ENCODE assay signal across 8 mouse cellular contexts in the genomic region with DNA sequence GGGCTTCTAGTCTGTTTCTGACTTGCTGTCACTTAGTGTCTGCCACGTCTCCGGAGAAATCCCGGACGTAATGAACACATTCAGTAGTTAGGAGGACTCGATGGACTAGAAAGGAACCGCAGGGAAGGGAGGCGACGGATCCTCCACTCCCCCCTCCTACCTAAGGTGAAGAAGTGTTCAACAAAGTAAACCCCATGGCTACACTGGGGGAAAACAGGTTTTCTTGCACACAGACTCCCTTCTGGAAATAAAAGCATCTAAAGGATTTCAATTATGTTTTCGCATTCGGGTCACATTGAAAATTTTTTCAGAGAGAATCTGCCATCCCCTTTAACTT. TPM values are rescaled to one million over a fixed set of nuclear protein-coding genes. Genes with fewer than 3 reads are reported as not detected.
DNase-seq lines count a peak whose midpoint lies in the region; ATAC-seq and TF ChIP-seq lines count a peak whose summit lies in the region.

No protein-coding gene starts in this region.

- peak; percentile 28 for ATAC-seq in heart, embryonic 15.5 days (replicated peaks; ENCODE audit: insufficient number of reproducible peaks, insufficient read depth, low FRiP score, low read depth)
- ATAC-seq in hindbrain, embryonic 15.5 days (ENCODE audit: low FRiP score, low read depth) = no peak; the same call in 1 of the 2 replicates
- peak; percentile 49 for ATAC-seq in midbrain, embryonic 14.5 days (ENCODE audit: low FRiP score, low TSS enrichment)

- H3K27ac ChIP-seq in heart, embryonic 15.5 days = peak overlapping the region; percentile 83
- H3K27ac ChIP-seq in bone marrow, adult 2 months (ENCODE audit: control insufficient read depth, insufficient read depth, low read depth, low read length, poor library complexity) = peak overlapping the region; percentile 93; the same call in 1 of the 2 replicates
- peak overlapping the region; percentile 89 for H3K27ac ChIP-seq in hindbrain, embryonic 15.5 days (replicated peaks)
- peak overlapping the region; percentile 87 for H3K27ac ChIP-seq in midbrain, embryonic 14.5 days (replicated peaks; ENCODE audit: low read depth, low read length)

- no peak for TF ChIP-seq CTCF in bone marrow, adult 2 months (IDR thresholded peaks at IDR 0.05; ENCODE audit: control insufficient read depth, insufficient read depth, low read length)

- H3K9ac ChIP-seq in heart, embryonic 15.5 days = peak overlapping the region; percentile 71
- peak overlapping the region; percentile 63 for H3K9ac ChIP-seq in hindbrain, embryonic 15.5 days
- peak overlapping the region; percentile 84 for H3K9ac ChIP-seq in midbrain, embryonic 14.5 days (replicated peaks; ENCODE audit: low read length)

- WGBS in heart, embryonic 15.5 days = 10% methylated on average over 10 of the region's 10 CpGs
- WGBS in bone marrow, adult 2 months = 8% methylated on average over 10 of the region's 10 CpGs
- 10% methylated on average over 10 of the region's 10 CpGs for WGBS in hindbrain, embryonic 15.5 days
- WGBS in midbrain, embryonic 14.5 days = 10% methylated on average over 10 of the region's 10 CpGs

- H3K4me3 ChIP-seq in heart, embryonic 15.5 days = peak overlapping the region; percentile 61
- peak overlapping the region; percentile 93 for H3K4me3 ChIP-seq in bone marrow, adult 2 months (replicated peaks; ENCODE audit: control insufficient read depth, low read depth, low read length)
- peak overlapping the region; percentile 68 for H3K4me3 ChIP-seq in hindbrain, embryonic 15.5 days
- H3K4me3 ChIP-seq in midbrain, embryonic 14.5 days (replicated peaks; ENCODE audit: low read depth, low read length) = peak overlapping the region; percentile 68

- H3K9me3 ChIP-seq in heart, embryonic 15.5 days (replicated peaks) = no peaks in the 10 kb centered on the region
- H3K9me3 ChIP-seq in hindbrain, embryonic 15.5 days = no peaks in the 10 kb centered on the region
- no peaks in the 10 kb centered on the region for H3K9me3 ChIP-seq in midbrain, embryonic 14.5 days (ENCODE audit: control insufficient read depth, low read length)

- H3K36me3 ChIP-seq in heart, embryonic 15.5 days = peaks cover 8% of the 10 kb centered on the region; the same call in 1 of the 2 replicates
- H3K36me3 ChIP-seq in hindbrain, embryonic 15.5 days = peaks cover 11% of the 10 kb centered on the region; the same call in 1 of the 2 replicates
- peaks cover 15% of the 10 kb centered on the region for H3K36me3 ChIP-seq in midbrain, embryonic 14.5 days (ENCODE audit: control insufficient read depth, insufficient read depth, low read length)

- intact Hi-C loops in heart, postnatal 36 days (cut with DNase I) = loop anchor here (10.0 kb wide), 3 partner anchors 370 to 560 kb away; a partner anchor contains a TSS

- H3K27me3 ChIP-seq in heart, embryonic 15.5 days = no peaks in the 10 kb centered on the region
- H3K27me3 ChIP-seq in hindbrain, embryonic 15.5 days = no peaks in the 10 kb centered on the region
- no peaks in the 10 kb centered on the region for H3K27me3 ChIP-seq in midbrain, embryonic 14.5 days (ENCODE audit: control insufficient read depth, insufficient read depth, low read length)

- no peak for DNase-seq in heart, postnatal 36 days
- no peak for DNase-seq in midbrain, embryonic 14.5 days
- DNase-seq in cerebellum, postnatal 4 days (ENCODE audit: low spot score in 2 of 2) = no peak
- no peak for DNase-seq in layer of hippocampus, postnatal 10 days (ENCODE audit: low spot score in 2 of 2)
- no peak for DNase-seq in layer of hippocampus, postnatal 36 days

- H3K4me1 ChIP-seq in heart, embryonic 15.5 days (replicated peaks) = no peaks in the 10 kb centered on the region
- H3K4me1 ChIP-seq in bone marrow, adult 2 months (ENCODE audit: control insufficient read depth, insufficient read depth, low read length) = peaks cover 6% of the 10 kb centered on the region
- H3K4me1 ChIP-seq in hindbrain, embryonic 15.5 days (replicated peaks) = peaks cover 9% of the 10 kb centered on the region
- H3K4me1 ChIP-seq in midbrain, embryonic 14.5 days (ENCODE audit: control insufficient read depth, insufficient read depth, low read length) = peaks cover 7% of the 10 kb centered on the region; the same call in 1 of the 2 replicates

- H3K4me2 ChIP-seq in heart, embryonic 15.5 days = peak overlapping the region; percentile 95
- peak overlapping the region; percentile 95 for H3K4me2 ChIP-seq in hindbrain, embryonic 15.5 days
- peak overlapping the region; percentile 96 for H3K4me2 ChIP-seq in midbrain, embryonic 14.5 days (ENCODE audit: low read length)

- no peak for TF ChIP-seq POLR2A in bone marrow, adult 2 months (IDR thresholded peaks at IDR 0.05; ENCODE audit: borderline replicate concordance, control insufficient read depth, low read depth, low read length)

RNA-seq across cellular contexts. Expression of a gene that starts 0.3 kb away (rescaled TPM):
- 65.0 and 88.8 TPM in 2 replicates for polyA plus RNA-seq in heart, embryonic 15.5 days (2015; fragmentation: Nextera tagmentation; extraction: Ambion mirVana)
- 10 to 100 TPM; 27.0 to 28.0 TPM for total RNA-seq in heart, postnatal 36 days (2021)
- 32.8 and 57.8 TPM in 2 replicates for polyA plus RNA-seq in bone marrow, adult 2 months (2011; ENCODE audit: insufficient read depth, insufficient read length, low replicate concordance, missing spikeins)
- polyA plus RNA-seq in hindbrain, embryonic 15.5 days (2015; fragmentation: Nextera tagmentation; extraction: Ambion mirVana) = 58.7 and 60.1 TPM in 2 replicates
- 47.7 and 50.3 TPM in 2 replicates for polyA plus RNA-seq in midbrain, embryonic 14.5 days (2014; fragmentation: Nextera tagmentation; extraction: Ambion mirVana)
- total RNA-seq in layer of hippocampus, postnatal 10 days (2021) = 10 to 100 TPM; 27.1 to 27.2 TPM
- 10 to 100 TPM; 25.9 to 28.2 TPM for total RNA-seq in layer of hippocampus, postnatal 36 days (2021)

RNA-seq across cellular contexts. Expression of a gene that starts 33.1 kb away (rescaled TPM):
- not detected in 2 replicates for polyA plus RNA-seq in heart, embryonic 15.5 days (2015; fragmentation: Nextera tagmentation; extraction: Ambion mirVana)
- not detected for total RNA-seq in heart, postnatal 36 days (2021)
- polyA plus RNA-seq in bone marrow, adult 2 months (2011; ENCODE audit: insufficient read depth, insufficient read length, low replicate concordance, missing spikeins) = not detected in 2 replicates
- 0.45 and 0.73 TPM in 2 replicates for polyA plus RNA-seq in hindbrain, embryonic 15.5 days (2015; fragmentation: Nextera tagmentation; extraction: Ambion mirVana)
- 0.05 TPM in 2 replicates for polyA plus RNA-seq in midbrain, embryonic 14.5 days (2014; fragmentation: Nextera tagmentation; extraction: Ambion mirVana)
- 1 to 10 TPM in 1 of 2 experiments, under 1 TPM in 1; 0.82 to 1.4 TPM for total RNA-seq in layer of hippocampus, postnatal 10 days (2021)
- total RNA-seq in layer of hippocampus, postnatal 36 days (2021) = 1 to 10 TPM; 1.0 to 1.4 TPM
